In genomic region chr10:71347509-71347949, GRCm38 (mm10) we compare ENCODE assay signal across 8 mouse cellular contexts. TPM values are rescaled to one million over a fixed set of nuclear protein-coding genes. Genes with fewer than 3 reads are reported as not detected.
A peak's percentile ranks its signal among the peaks of the same experiment; 100 is the strongest.
DNase-seq lines count a peak whose midpoint lies in the region; ATAC-seq and TF ChIP-seq lines count a peak whose summit lies in the region.

Gene Ipmk, plus strand, starts transcription at chr10:71347763.

- DNase-seq in WW6 (ENCODE audit: low read depth, low spot score), result peak; percentile 95
- DNase-seq in cerebellum, postnatal 4 days (ENCODE audit: low spot score in 2 of 2), result peak; percentile 99
- DNase-seq in gastrocnemius, adult 2 months, result peak; percentile 100
- peak; percentile 99 for DNase-seq in hindbrain, postnatal 0 days (ENCODE audit: low spot score)
- peak; percentile 99 to 100 for DNase-seq in left cerebral cortex, adult 2 months (ENCODE audit: extremely low spot score in 1 of 2, low spot score in 2 of 2)
- DNase-seq in right cerebral cortex, adult 2 months (ENCODE audit: low spot score in 2 of 2), result peak; percentile 100
- peak; percentile 100 for DNase-seq in urinary bladder, postnatal 14 days (ENCODE audit: low spot score)

- no peak for TF ChIP-seq CTCF in gastrocnemius, adult 2 months (IDR thresholded peaks at IDR 0.05)
- no peak for TF ChIP-seq CTCF in hindbrain, postnatal 0 days (IDR thresholded peaks at IDR 0.05; ENCODE audit: low read depth)
- no peak for TF ChIP-seq CTCF in left cerebral cortex, adult 2 months (IDR thresholded peaks at IDR 0.05)

- H3K27ac ChIP-seq in gastrocnemius, adult 2 months, result peak within 1 kb of the TSS; percentile 93
- peak within 1 kb of the TSS; percentile 91 for H3K27ac ChIP-seq in hindbrain, postnatal 0 days
- peak within 1 kb of the TSS; percentile 91 for H3K27ac ChIP-seq in left cerebral cortex, adult 2 months

- intact Hi-C loops in gastrocnemius, adult 2 months (cut with DNase I), result loop anchor here (5.0 kb wide), 1 partner anchor 110 kb away; the partner anchor contains the start of gene Tfam
- intact Hi-C loops in left cerebral cortex, adult 2 months (cut with DNase I), result no loop called here

- H3K27me3 ChIP-seq in hindbrain, postnatal 0 days (ENCODE audit: insufficient read depth, low read length), result no peaks in the 10 kb centered on the region

- no peaks in the 10 kb centered on the region for H3K36me3 ChIP-seq in hindbrain, postnatal 0 days (ENCODE audit: insufficient read depth, low read length)

- H3K9ac ChIP-seq in hindbrain, postnatal 0 days (replicated peaks; ENCODE audit: low read length), result peak within 1 kb of the TSS; percentile 88

- peak within 1 kb of the TSS; percentile 99 for H3K4me3 ChIP-seq in gastrocnemius, adult 2 months
- peak within 1 kb of the TSS; percentile 75 for H3K4me3 ChIP-seq in hindbrain, postnatal 0 days (ENCODE audit: low read length)
- H3K4me3 ChIP-seq in left cerebral cortex, adult 2 months, result peak within 1 kb of the TSS; percentile 88

- H3K4me2 ChIP-seq in hindbrain, postnatal 0 days (ENCODE audit: low read depth, low read length), result peak within 1 kb of the TSS; percentile 96

- H3K4me1 ChIP-seq in hindbrain, postnatal 0 days (ENCODE audit: insufficient read depth, low read length), result peaks cover 8% of the 10 kb centered on the region

- ATAC-seq in hindbrain, postnatal 0 days, result peak; percentile 93
- ATAC-seq in megakaryocyte, adult 5-6 weeks (ENCODE audit: poor library complexity, severe bottlenecking), result peak; percentile 64

- WGBS in hindbrain, postnatal 0 days, result under 1% methylated on average over 38 of the region's 49 CpGs

- no peaks in the 10 kb centered on the region for H3K9me3 ChIP-seq in hindbrain, postnatal 0 days (ENCODE audit: low read length)

RNA-seq across cellular contexts. Expression of gene Ipmk, which starts in this region (rescaled TPM):
- total RNA-seq in gastrocnemius, adult 2 months (2021), result 10 to 100 TPM; 18.1 to 20.6 TPM
- 17.3 and 19.0 TPM in 2 replicates for total RNA-seq in hindbrain, postnatal 0 days (2014; rRNA removed)
- polyA plus RNA-seq in hindbrain, postnatal 0 days (2015; fragmentation: Nextera tagmentation; extraction: Ambion mirVana), result 14.0 and 14.4 TPM in 2 replicates
- 10 to 100 TPM; 30.5 to 36.7 TPM for total RNA-seq in left cerebral cortex, adult 2 months (2021)
- total RNA-seq in megakaryocyte, adult 5-6 weeks (2015), result 46.7 and 49.8 TPM in 2 replicates
- total RNA-seq in megakaryocyte, adult 5-6 weeks (2017), result 53.6 and 55.4 TPM in 2 replicates

Comparison
In these comparisons a context has a peak if more than half of its experiments do, and no peak if none do; other contexts are left out.
1. Peak in every context shown above with its lines: DNase-seq, ATAC-seq, H3K4me3 ChIP-seq and H3K27ac ChIP-seq.